Comparison of ENCODE assay signal across 8 mouse cellular contexts in the genomic region with DNA sequence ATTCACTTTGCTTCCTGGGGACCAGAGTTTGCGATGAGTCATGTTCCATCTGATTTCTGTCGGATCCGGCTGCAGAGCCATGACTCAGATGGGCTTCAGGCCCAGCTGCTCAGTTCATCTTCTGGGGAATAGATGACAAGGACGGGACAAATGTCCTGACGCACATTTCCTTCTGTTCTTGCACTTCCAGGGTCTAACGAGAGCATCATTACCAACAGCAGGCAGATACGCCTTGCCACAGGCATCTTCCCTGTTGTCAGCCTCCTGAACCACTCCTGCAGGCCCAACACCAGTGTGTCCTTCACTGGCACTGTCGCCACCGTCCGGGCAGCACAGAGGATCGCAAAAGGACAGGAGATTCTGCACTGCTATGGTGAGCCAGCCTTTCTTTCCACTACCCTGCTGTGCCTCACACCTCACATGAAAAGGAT. TPM values are rescaled to one million over a fixed set of nuclear protein-coding genes. Genes with fewer than 3 reads are reported as not detected.
DNase-seq lines count a peak whose midpoint lies in the region; ATAC-seq lines count a peak whose summit lies in the region.
"Had no signal": no experiment of that assay in that cellular context is flagged by ENCODE, and none has a peak within 500 bp of the region (broad histone marks: within the 10 kb centered on the region; RNA-seq: fewer than 3 reads in every experiment).

No protein-coding gene starts in this region.

- peaks cover 14% of the 10 kb centered on the region for H3K36me3 ChIP-seq in megakaryocyte, embryonic 14.5 days (replicated peaks; ENCODE audit: low read length)

- no peaks in the 10 kb centered on the region for H3K9me3 ChIP-seq in megakaryocyte, embryonic 14.5 days
- H3K9me3 ChIP-seq: limb, embryonic 12.5 days had no signal

- DNase-seq in adipocyte (ENCODE audit: low spot score), result peak; percentile 18
- DNase-seq in cerebellum, adult 9-11 months, result peak; percentile 58
- DNase-seq in right cerebral cortex, postnatal 36 days (ENCODE audit: low spot score in 2 of 2), result peak; percentile 34 to 60
- no peak for DNase-seq in kidney, adult 9 months
- no peak for DNase-seq in kidney, postnatal 4 days

- no peak for ATAC-seq in megakaryocyte, adult 5-6 weeks (ENCODE audit: poor library complexity, severe bottlenecking)

- peaks cover 54% of the 10 kb centered on the region for H3K4me1 ChIP-seq in megakaryocyte, embryonic 14.5 days
- H3K4me1 ChIP-seq: limb, embryonic 12.5 days had no signal

- peak overlapping the region; percentile 76 for H3K4me3 ChIP-seq in megakaryocyte, embryonic 14.5 days (replicated peaks)
- H3K4me3 ChIP-seq: limb, embryonic 12.5 days had no signal

- H3K27me3 ChIP-seq in megakaryocyte, embryonic 14.5 days (replicated peaks), result no peaks in the 10 kb centered on the region
- H3K27me3 ChIP-seq: limb, embryonic 12.5 days had no signal

RNA-seq across cellular contexts. Expression of a gene that starts 23.1 kb away (rescaled TPM):
- 2.5 TPM in 1 of 2 replicates, not detected in the other for polyA plus RNA-seq in megakaryocyte, embryonic 14.5 days (2012; ENCODE audit: insufficient read depth, low replicate concordance)
- total RNA-seq in megakaryocyte, adult 5-6 weeks (2015), result 26.5 and 30.8 TPM in 2 replicates
- total RNA-seq in megakaryocyte, adult 5-6 weeks (2017), result 36.2 and 39.2 TPM in 2 replicates

RNA-seq across cellular contexts. Expression of a gene that starts 40.0 kb away (rescaled TPM):
- not detected in 2 replicates for polyA plus RNA-seq in megakaryocyte, embryonic 14.5 days (2012; ENCODE audit: insufficient read depth, low replicate concordance)
- total RNA-seq in megakaryocyte, adult 5-6 weeks (2015), result 0.71 TPM in 1 of 2 replicates, not detected in the other
- total RNA-seq in megakaryocyte, adult 5-6 weeks (2017), result not detected in 2 replicates

RNA-seq across cellular contexts. Expression of a gene that starts 51.2 kb away (rescaled TPM):
- 0.43 and 1.8 TPM in 2 replicates for polyA plus RNA-seq in megakaryocyte, embryonic 14.5 days (2012; ENCODE audit: insufficient read depth, low replicate concordance)
- 1.9 and 4.9 TPM in 2 replicates for total RNA-seq in megakaryocyte, adult 5-6 weeks (2015)
- total RNA-seq in megakaryocyte, adult 5-6 weeks (2017), result 6.5 and 12.7 TPM in 2 replicates

RNA-seq across cellular contexts. Expression of a gene that starts 51.3 kb away (rescaled TPM):
- 10.0 and 11.0 TPM in 2 replicates for polyA plus RNA-seq in megakaryocyte, embryonic 14.5 days (2012; ENCODE audit: insufficient read depth, low replicate concordance)
- 37.2 and 37.6 TPM in 2 replicates for total RNA-seq in megakaryocyte, adult 5-6 weeks (2015)
- total RNA-seq in megakaryocyte, adult 5-6 weeks (2017), result 126 and 129 TPM in 2 replicates

RNA-seq across cellular contexts. Expression of a gene that starts 55.1 kb away (rescaled TPM):
- 10.8 and 12.0 TPM in 2 replicates for polyA plus RNA-seq in megakaryocyte, embryonic 14.5 days (2012; ENCODE audit: insufficient read depth, low replicate concordance)
- total RNA-seq in megakaryocyte, adult 5-6 weeks (2015), result 11.1 and 11.9 TPM in 2 replicates
- 9.3 and 11.8 TPM in 2 replicates for total RNA-seq in megakaryocyte, adult 5-6 weeks (2017)

Comparison
In these comparisons a context has a peak if more than half of its experiments do, and no peak if none do; other contexts are left out.
1. DNase-seq: peak in adipocyte (single experiment), cerebellum, adult 9-11 months (single experiment) and right cerebral cortex, postnatal 36 days (2 of 2); none in kidney, adult 9 months (single experiment) and kidney, postnatal 4 days (0 of 2).